In the genomic region with DNA sequence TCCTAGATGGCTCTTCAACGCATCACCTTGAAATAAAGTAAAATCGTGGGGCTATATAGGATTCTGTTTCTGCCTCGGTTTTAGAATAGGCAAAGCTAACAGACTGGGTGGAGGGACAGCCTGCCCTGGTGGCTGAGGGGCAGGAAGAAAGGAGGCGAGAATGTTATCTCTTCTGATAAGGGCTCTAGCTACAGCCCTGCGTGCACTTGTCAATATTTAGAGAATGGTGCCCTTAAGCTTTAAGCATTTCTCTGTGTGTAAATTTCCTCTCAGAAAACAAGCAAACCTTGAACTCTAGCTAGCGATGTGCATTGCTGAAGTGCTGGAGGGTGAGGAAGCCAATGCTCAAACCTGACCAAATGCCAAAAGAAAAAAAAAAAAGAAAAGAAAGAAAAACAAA, we compare ENCODE assay signal across 26 mouse cellular contexts.
DNase-seq lines count a peak whose midpoint lies in the region; ATAC-seq and TF ChIP-seq lines count a peak whose summit lies in the region.
"Had no signal": no experiment of that assay in that cellular context is flagged by ENCODE, and none has a peak within 500 bp of the region (broad histone marks: within the 10 kb centered on the region; RNA-seq: fewer than 3 reads in every experiment).

No protein-coding gene starts in this region.

- no peak overlapping the region for H3K27ac ChIP-seq in intestine, embryonic 15.5 days
- H3K27ac ChIP-seq in intestine, postnatal 0 days (ENCODE audit: low read depth, low read length), result no peak overlapping the region
- H3K27ac ChIP-seq in stomach, embryonic 14.5 days (ENCODE audit: low read length), result no peak overlapping the region
- no peak overlapping the region for H3K27ac ChIP-seq in stomach, postnatal 0 days (replicated peaks)
- no peak overlapping the region for H3K27ac ChIP-seq in liver, embryonic 15.5 days (replicated peaks)
- H3K27ac ChIP-seq: embryonic facial prominence, embryonic 13.5 days; forebrain, embryonic 10.5 days; forebrain, embryonic 15.5 days; hindbrain, embryonic 14.5 days; layer of hippocampus, adult 2 months; limb, embryonic 10.5 days; limb, embryonic 15.5 days; macrophage; neural tube, embryonic 15.5 days had no signal

- H3K9ac ChIP-seq in intestine, embryonic 15.5 days, result no peak overlapping the region
- no peak overlapping the region for H3K9ac ChIP-seq in intestine, postnatal 0 days (ENCODE audit: low read depth, low read length)
- H3K9ac ChIP-seq in stomach, embryonic 14.5 days (replicated peaks; ENCODE audit: low read depth, low read length), result no peak overlapping the region
- no peak overlapping the region for H3K9ac ChIP-seq in stomach, postnatal 0 days (ENCODE audit: low read length)
- H3K9ac ChIP-seq in liver, embryonic 15.5 days, result no peak overlapping the region
- H3K9ac ChIP-seq: embryonic facial prominence, embryonic 13.5 days; forebrain, embryonic 15.5 days; heart, embryonic 12.5 days; hindbrain, embryonic 14.5 days; limb, embryonic 15.5 days; neural tube, embryonic 15.5 days had no signal

- DNase-seq in stomach, postnatal 0 days (ENCODE audit: low spot score), result no peak
- no peak for DNase-seq in adrenal gland, postnatal 36 days
- no peak for DNase-seq in testis, postnatal 14 days (ENCODE audit: low spot score)
- DNase-seq: adrenal gland, postnatal 25 days; cerebellum, adult 18-20 months; cerebellum, postnatal 10 days; gastrocnemius, postnatal 25 days; heart, adult 18-20 months; kidney, adult 2 months; kidney, postnatal 36 days; midbrain, embryonic 14.5 days; thymus, postnatal 25 days had no signal

- no peaks in the 10 kb centered on the region for H3K9me3 ChIP-seq in intestine, embryonic 15.5 days
- H3K9me3 ChIP-seq in intestine, postnatal 0 days (ENCODE audit: control insufficient read depth), result no peaks in the 10 kb centered on the region
- no peaks in the 10 kb centered on the region for H3K9me3 ChIP-seq in stomach, embryonic 14.5 days (ENCODE audit: control insufficient read depth, low read depth, low read length)
- H3K9me3 ChIP-seq in stomach, postnatal 0 days (ENCODE audit: control insufficient read depth, low read length), result no peaks in the 10 kb centered on the region
- no peaks in the 10 kb centered on the region for H3K9me3 ChIP-seq in liver, embryonic 15.5 days (replicated peaks)
- H3K9me3 ChIP-seq: embryonic facial prominence, embryonic 13.5 days; forebrain, embryonic 10.5 days; forebrain, embryonic 15.5 days; heart, embryonic 12.5 days; limb, embryonic 10.5 days; limb, embryonic 15.5 days; neural tube, embryonic 15.5 days had no signal

- WGBS in intestine, embryonic 15.5 days, result 39% methylated on average over 6 of the region's 6 CpGs
- WGBS in intestine, postnatal 0 days, result 27% methylated on average over 6 of the region's 6 CpGs
- WGBS in stomach, embryonic 14.5 days, result 43% methylated on average over 6 of the region's 6 CpGs
- 32% methylated on average over 6 of the region's 6 CpGs for WGBS in stomach, postnatal 0 days
- WGBS in liver, embryonic 15.5 days (ENCODE audit: insufficient replicate concordance), result 30% methylated on average over 6 of the region's 6 CpGs

- peak; percentile 55; the same call in 1 of the 2 replicates for ATAC-seq in intestine, embryonic 15.5 days
- ATAC-seq in intestine, postnatal 0 days, result no peak
- ATAC-seq in stomach, embryonic 14.5 days (ENCODE audit: insufficient number of reproducible peaks, insufficient read depth, low FRiP score, low read depth), result 0 out of 2 replicates have a peak, but pooled peaks have one; percentile 49
- ATAC-seq in stomach, postnatal 0 days (ENCODE audit: low FRiP score, low TSS enrichment), result no peak
- peak; percentile 54 for ATAC-seq in liver, embryonic 15.5 days (ENCODE audit: insufficient read depth)
- ATAC-seq: forebrain, embryonic 15.5 days had no signal

- H3K36me3 ChIP-seq in intestine, embryonic 15.5 days, result no peaks in the 10 kb centered on the region
- H3K36me3 ChIP-seq in intestine, postnatal 0 days (ENCODE audit: control insufficient read depth, insufficient read depth), result no peaks in the 10 kb centered on the region
- H3K36me3 ChIP-seq in stomach, embryonic 14.5 days (ENCODE audit: control insufficient read depth, insufficient read depth, low read length), result no peaks in the 10 kb centered on the region
- no peaks in the 10 kb centered on the region for H3K36me3 ChIP-seq in stomach, postnatal 0 days (ENCODE audit: control insufficient read depth, insufficient read depth, low read length)
- no peaks in the 10 kb centered on the region for H3K36me3 ChIP-seq in liver, embryonic 15.5 days (replicated peaks)
- H3K36me3 ChIP-seq: forebrain, embryonic 10.5 days; forebrain, embryonic 15.5 days; heart, embryonic 12.5 days; limb, embryonic 10.5 days; limb, embryonic 15.5 days; neural tube, embryonic 15.5 days had no signal

- H3K27me3 ChIP-seq in intestine, embryonic 15.5 days (replicated peaks), result no peaks in the 10 kb centered on the region
- H3K27me3 ChIP-seq in intestine, postnatal 0 days (replicated peaks; ENCODE audit: control insufficient read depth, insufficient read depth, low read length), result no peaks in the 10 kb centered on the region
- H3K27me3 ChIP-seq in stomach, embryonic 14.5 days (ENCODE audit: control insufficient read depth, insufficient read depth, low read length), result no peaks in the 10 kb centered on the region
- H3K27me3 ChIP-seq in stomach, postnatal 0 days (ENCODE audit: control insufficient read depth, insufficient read depth, low read length), result no peaks in the 10 kb centered on the region
- H3K27me3 ChIP-seq in liver, embryonic 15.5 days, result no peaks in the 10 kb centered on the region
- H3K27me3 ChIP-seq: embryonic facial prominence, embryonic 13.5 days; forebrain, embryonic 15.5 days; heart, embryonic 12.5 days; limb, embryonic 15.5 days; neural tube, embryonic 15.5 days had no signal

- no peak for TF ChIP-seq EP300 in stomach, postnatal 0 days (optimal IDR thresholded peaks at IDR 0.05)

- H3K4me3 ChIP-seq in intestine, embryonic 15.5 days (replicated peaks), result no peak overlapping the region
- H3K4me3 ChIP-seq in intestine, postnatal 0 days (ENCODE audit: low read depth, low read length), result no peak overlapping the region
- no peak overlapping the region for H3K4me3 ChIP-seq in stomach, embryonic 14.5 days (ENCODE audit: low read depth, low read length)
- no peak overlapping the region for H3K4me3 ChIP-seq in stomach, postnatal 0 days (ENCODE audit: low read depth, low read length)
- H3K4me3 ChIP-seq in liver, embryonic 15.5 days (replicated peaks), result no peak overlapping the region
- H3K4me3 ChIP-seq: embryonic facial prominence, embryonic 13.5 days; forebrain, embryonic 10.5 days; forebrain, embryonic 15.5 days; heart, embryonic 12.5 days; layer of hippocampus, adult 2 months; limb, embryonic 10.5 days; limb, embryonic 15.5 days; neural tube, embryonic 15.5 days had no signal

- H3K4me2 ChIP-seq in intestine, embryonic 15.5 days (replicated peaks), result no peak overlapping the region
- H3K4me2 ChIP-seq in intestine, postnatal 0 days (replicated peaks; ENCODE audit: low read depth), result no peak overlapping the region
- no peak overlapping the region for H3K4me2 ChIP-seq in stomach, embryonic 14.5 days (replicated peaks; ENCODE audit: low read depth, low read length)
- H3K4me2 ChIP-seq in stomach, postnatal 0 days (replicated peaks; ENCODE audit: low read depth), result no peak overlapping the region
- no peak overlapping the region for H3K4me2 ChIP-seq in liver, embryonic 15.5 days
- H3K4me2 ChIP-seq: embryonic facial prominence, embryonic 13.5 days; forebrain, embryonic 15.5 days; heart, embryonic 12.5 days; hindbrain, embryonic 14.5 days; limb, embryonic 15.5 days; neural tube, embryonic 15.5 days had no signal

- TF ChIP-seq CTCF in intestine, postnatal 0 days (IDR thresholded peaks at IDR 0.05; ENCODE audit: low read depth), result no peak
- no peak for TF ChIP-seq CTCF in stomach, postnatal 0 days (IDR thresholded peaks at IDR 0.05; ENCODE audit: low read depth)

- H3K4me1 ChIP-seq in intestine, embryonic 15.5 days (replicated peaks), result no peaks in the 10 kb centered on the region
- 0 out of 2 replicates have a peak, but pooled peaks cover 4% of the 10 kb centered on the region for H3K4me1 ChIP-seq in intestine, postnatal 0 days (replicated peaks; ENCODE audit: control insufficient read depth, insufficient read depth, low read length)
- no peaks in the 10 kb centered on the region for H3K4me1 ChIP-seq in stomach, embryonic 14.5 days (ENCODE audit: control insufficient read depth, insufficient read depth, low read length)
- no peaks in the 10 kb centered on the region for H3K4me1 ChIP-seq in stomach, postnatal 0 days (replicated peaks; ENCODE audit: control insufficient read depth, insufficient read depth)
- no peaks in the 10 kb centered on the region for H3K4me1 ChIP-seq in liver, embryonic 15.5 days (replicated peaks)
- H3K4me1 ChIP-seq: embryonic facial prominence, embryonic 13.5 days; forebrain, embryonic 10.5 days; forebrain, embryonic 15.5 days; limb, embryonic 15.5 days; neural tube, embryonic 15.5 days had no signal

Comparison
In these comparisons a context has a peak if more than half of its experiments do, and no peak if none do; other contexts are left out.
1. ATAC-seq: peak in intestine, embryonic 15.5 days (single experiment), stomach, embryonic 14.5 days (single experiment) and liver, embryonic 15.5 days (single experiment); none in intestine, postnatal 0 days (single experiment) and stomach, postnatal 0 days (single experiment).